Mouse (Mus musculus) embryonic fibroblast, embryonic 13.5 days (primary cell): Measurements from ENCODE around the gene Gtf2ird1. TPM values are rescaled to one million over a fixed set of nuclear protein-coding genes. Genes with fewer than 3 reads are reported as not detected.
"Not testable (repeated sequence)": the region's sequence is repeated elsewhere in the genome, so short reads cannot be mapped to it uniquely, and the experiment has no call there.

Experiments used
- H3K27ac ChIP-seq: 2 replicates; pipeline ENCODE4 v1.5.1; 2012; ENCODE audit warnings: low read length, control low read depth, inconsistent platforms; ENCODE audit not compliant: insufficient read depth
- H3K4me1 ChIP-seq: 2 replicates; pipeline ENCODE4 v1.6.1; 2011; ENCODE audit warnings: low read length; ENCODE audit not compliant: control insufficient read depth, insufficient read depth
- H3K4me3 ChIP-seq: 2 replicates; pipeline ENCODE4 v1.5.1; 2011; ENCODE audit warnings: mild to moderate bottlenecking, control low read depth, low read length; ENCODE audit not compliant: insufficient read depth
- CTCF ChIP-seq: IDR thresholded peaks from 2 replicates; pipeline ENCODE4 v1.5.1; 2011; ENCODE audit warnings: mild to moderate bottlenecking, control low read depth, low read length, moderate library complexity, borderline replicate concordance; ENCODE audit not compliant: insufficient read depth
- POLR2A ChIP-seq: IDR thresholded peaks from 2 replicates; pipeline ENCODE4 v1.6.1; 2011; ENCODE audit warnings: low read depth, mild to moderate bottlenecking, control low read depth, low read length, moderate library complexity
- polyA plus RNA-seq: library from polyadenylated mRNA; stranded (reverse); fragments of >200 nt; gene quantifications from 2 replicates; pipeline ENCODE4 v1.2.4, GENCODE M21; 2011; ENCODE audit warnings: low read depth; ENCODE audit not compliant: missing spikeins, insufficient read length

Gene Gtf2ird1
- polyA plus RNA-seq, 1 experiment, result 58.2 TPM

DNA sequence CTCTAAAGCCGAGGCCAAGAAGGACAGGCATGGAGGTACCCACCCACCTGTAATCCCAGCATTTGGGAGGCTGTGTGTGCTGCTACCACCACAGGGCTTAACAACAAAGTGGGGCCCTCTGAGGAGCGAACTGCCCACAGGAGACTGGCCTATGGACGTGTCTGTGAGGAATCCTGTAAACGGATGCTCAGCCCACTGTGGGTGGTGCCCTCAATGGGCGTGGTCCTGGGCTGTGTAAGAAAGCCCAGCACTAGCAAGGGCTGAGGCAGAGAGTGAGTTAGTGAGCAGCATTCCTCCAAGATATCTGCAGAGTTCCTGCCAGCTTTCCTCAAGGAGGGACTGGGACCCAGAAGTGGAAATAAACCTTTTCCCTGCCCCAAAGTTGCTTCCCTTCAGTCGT is 62.9 kb downstream of the Gtf2ird1 start:
- Histone ChIP-seq H3K4me1 (peaks cover 9% of the 10 kb centered on the region; the same call in 1 of the 2 replicates), H3K4me3 (no peak overlapping the region), H3K27ac (no peak overlapping the region)
- no peak for TF ChIP-seq CTCF
- TF ChIP-seq POLR2A, result 0 out of 2 replicates have a peak, but pooled peaks have one; percentile 8

GRCm38 (mm10) chr5:134385106-134385505 is 71.4 kb downstream of the Gtf2ird1 start:
- no peak overlapping the region for H3K27ac ChIP-seq
- no peak overlapping the region for H3K4me3 ChIP-seq
- H3K4me1 ChIP-seq, result no peaks in the 10 kb centered on the region
- TF ChIP-seq POLR2A (no peak), CTCF (no peak)

GRCm38 (mm10) chr5:134375256-134375655 is 81.3 kb downstream of the Gtf2ird1 start:
- TF ChIP-seq POLR2A, result no peak
- no peak for TF ChIP-seq CTCF
- Histone ChIP-seq H3K27ac (no peak overlapping the region), H3K4me3 (no peak overlapping the region), H3K4me1 (no peaks in the 10 kb centered on the region)

DNA sequence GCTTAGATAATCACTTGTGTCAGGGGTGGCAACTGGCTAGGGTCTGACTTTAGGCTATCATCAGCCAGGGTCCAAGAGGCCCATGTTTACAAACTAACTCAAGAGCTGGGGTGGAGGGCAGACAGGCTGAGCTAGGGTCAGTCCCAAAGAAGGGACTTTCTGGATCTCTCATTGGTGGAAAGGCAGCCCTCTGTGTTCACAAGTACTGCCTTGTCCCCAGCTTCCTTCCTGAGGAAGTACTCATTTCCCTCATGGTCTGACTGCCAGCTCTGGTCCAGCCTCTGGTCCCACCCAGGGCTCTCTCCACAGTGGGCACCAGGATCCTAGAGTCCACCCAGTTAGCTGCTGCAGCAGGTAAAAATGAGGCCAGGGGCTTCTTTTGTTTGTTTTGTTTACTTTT is 82.0 kb downstream of the Gtf2ird1 start:
- Histone ChIP-seq H3K27ac (no peak overlapping the region), H3K4me3 (no peak overlapping the region), H3K4me1 (no peaks in the 10 kb centered on the region)
- TF ChIP-seq POLR2A (no peak), CTCF (no peak)

DNA sequence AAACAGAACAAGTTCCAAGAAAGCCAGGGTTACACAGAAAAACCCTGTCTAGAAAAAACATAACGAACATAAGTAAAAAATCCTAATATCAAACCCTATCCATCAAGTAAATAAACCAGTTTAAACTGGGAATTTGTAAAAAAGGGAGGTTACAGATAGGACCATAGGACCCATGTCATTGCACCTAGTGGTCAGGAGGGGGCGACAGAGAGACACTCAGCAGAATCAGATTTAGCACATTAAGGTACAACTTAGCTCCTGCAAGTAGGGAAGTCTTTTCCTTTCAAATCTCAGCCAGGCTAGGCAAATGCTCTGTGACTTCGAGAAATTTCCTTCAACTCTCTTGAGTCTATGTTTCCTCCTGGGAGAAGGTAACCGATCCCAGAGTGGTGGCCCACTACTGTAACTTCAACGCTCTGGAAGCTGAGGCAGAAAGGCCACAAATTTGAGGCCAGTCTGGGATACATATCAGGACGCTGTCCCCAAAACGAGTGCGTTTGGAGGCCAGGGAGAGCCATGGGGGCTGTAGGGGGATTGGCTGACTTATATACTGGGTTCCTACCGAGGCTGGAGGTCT is 82.5 kb downstream of the Gtf2ird1 start:
- TF ChIP-seq CTCF (peak; percentile 65; the same call in 1 of the 2 replicates), POLR2A (no peak)
- no peak overlapping the region for H3K27ac ChIP-seq
- no peak overlapping the region for H3K4me3 ChIP-seq
- H3K4me1 ChIP-seq, result no peaks in the 10 kb centered on the region

DNA sequence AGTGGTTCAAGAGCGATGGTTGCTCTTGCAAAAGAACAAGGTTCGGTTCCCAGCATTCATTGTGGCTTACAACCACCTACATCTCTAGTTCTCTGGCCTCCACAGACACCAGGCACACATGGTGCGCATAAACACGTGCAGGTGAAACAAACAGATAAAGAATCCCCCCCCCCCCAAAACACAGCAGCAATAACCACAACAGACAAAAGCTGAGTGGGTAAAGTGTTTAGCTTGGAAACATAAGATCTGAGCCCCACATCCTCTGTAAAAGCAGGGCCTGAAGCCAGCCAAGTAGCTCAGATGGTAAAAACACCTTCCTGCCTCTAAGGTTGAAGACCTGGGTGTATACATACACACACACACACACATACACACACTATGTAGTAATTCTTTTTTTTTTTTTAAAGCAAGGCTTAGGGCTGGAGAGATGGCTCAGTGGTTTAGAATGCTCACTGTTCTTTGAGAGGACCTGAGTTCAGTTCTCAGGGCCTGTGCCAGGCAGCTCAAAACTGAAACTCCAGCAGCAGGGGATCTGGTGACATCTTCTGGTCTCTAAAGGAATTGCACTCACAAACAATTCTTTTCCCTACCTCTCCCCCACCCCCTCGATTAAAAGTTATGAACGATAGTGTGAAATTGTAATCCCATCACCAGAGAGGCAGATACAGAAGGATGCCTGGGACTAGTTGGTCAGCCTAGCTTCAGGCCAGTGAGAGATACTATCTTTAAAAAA is 83.4 kb downstream of the Gtf2ird1 start:
- Histone ChIP-seq H3K27ac (no peak overlapping the region), H3K4me3 (no peak overlapping the region), H3K4me1 (no peaks in the 10 kb centered on the region)
- TF ChIP-seq POLR2A, result no peak
- TF ChIP-seq CTCF, result no peak

GRCm38 (mm10) chr5:134371511-134372289 is 84.8 kb downstream of the Gtf2ird1 start:
- Histone ChIP-seq H3K4me3 (no peak overlapping the region), H3K27ac (no peak overlapping the region), H3K4me1 (no peaks in the 10 kb centered on the region)
- TF ChIP-seq POLR2A (no peak), CTCF (no peak)

- no peak for TF ChIP-seq POLR2A
- TF ChIP-seq CTCF, result no peak
- Histone ChIP-seq H3K4me3 (no peak overlapping the region), H3K4me1 (no peaks in the 10 kb centered on the region), H3K27ac (no peak overlapping the region)
Observed at GRCm38 (mm10) chr5:134370831-134371230, 85.7 kb downstream of the Gtf2ird1 start.

DNA sequence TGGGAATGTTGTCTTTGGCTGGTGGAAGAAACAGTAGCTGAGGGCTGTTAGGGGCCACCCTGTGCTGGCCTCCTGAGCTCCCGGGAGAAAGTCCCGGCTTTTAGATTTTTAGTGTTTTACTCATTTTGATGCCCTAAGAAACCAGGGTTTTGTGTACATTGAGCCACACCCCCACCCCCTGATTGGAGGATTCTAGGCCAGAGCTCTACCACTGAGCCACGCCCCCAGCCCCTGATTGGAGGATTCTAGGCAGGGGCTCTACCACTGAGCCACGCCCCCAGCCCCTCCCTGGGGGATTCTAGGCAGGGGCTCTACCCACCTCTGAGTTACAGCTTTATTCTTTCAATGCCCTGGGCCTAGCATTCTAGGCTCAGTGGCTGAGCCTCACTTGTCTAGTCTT is 97.4 kb downstream of the Gtf2ird1 start:
- no peak for TF ChIP-seq CTCF
- no peak for TF ChIP-seq POLR2A
- no peaks in the 10 kb centered on the region for H3K4me1 ChIP-seq
- no peak overlapping the region for H3K4me3 ChIP-seq
- no peak overlapping the region for H3K27ac ChIP-seq

- H3K4me1 ChIP-seq, H3K4me3 ChIP-seq, H3K27ac ChIP-seq: not testable (repeated sequence)
Observed at GRCm38 (mm10) chr5:134355372-134355771, 101.1 kb downstream of the Gtf2ird1 start.
